Mouse (Mus musculus): ENCODE measurements at regions not wholly inside any gene's neighbourhood (a gene's known extent, or its start where the extent isn't known, plus 50 kb on each side); places are given as distances from the start of the nearest gene placed in this dataset.

DNA sequence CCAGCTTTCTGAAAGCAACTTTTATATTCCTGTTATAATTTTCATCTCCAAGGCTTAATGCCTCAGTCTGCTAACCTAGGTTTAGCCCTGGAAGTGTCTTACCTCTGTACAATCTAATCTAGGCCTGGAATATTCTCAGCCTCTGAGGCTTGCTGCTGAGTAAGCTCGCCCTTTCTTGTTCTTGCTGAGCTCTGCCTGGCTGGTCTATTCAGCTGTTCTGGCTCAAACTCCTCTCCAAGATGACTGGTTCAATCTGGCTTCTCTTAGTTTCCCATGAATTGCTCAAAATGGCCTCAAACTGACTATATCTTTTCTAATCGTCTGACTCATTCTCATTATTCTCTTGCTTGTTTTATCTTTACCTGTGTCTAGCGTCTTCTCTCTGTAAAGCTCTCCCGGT, 122.6 kb upstream of the Hs6st1 start:
- no peak for TF ChIP-seq EP300 (optimal IDR thresholded peaks at IDR 0.05)
- TF ChIP-seq CTCF (IDR thresholded peaks at IDR 0.05; ENCODE audit: low read depth) = no peak
- Histone ChIP-seq H3K4me1 (replicated peaks; ENCODE audit: control insufficient read depth, insufficient read depth) (no peaks in the 10 kb centered on the region), H3K9ac (ENCODE audit: low read length) (no peak overlapping the region), H3K27ac (replicated peaks) (no peak overlapping the region), H3K27me3 (ENCODE audit: control insufficient read depth, insufficient read depth, low read length) (no peaks in the 10 kb centered on the region), H3K4me2 (replicated peaks; ENCODE audit: low read depth) (no peak overlapping the region), H3K9me3 (ENCODE audit: control insufficient read depth, low read length) (peaks cover 3% of the 10 kb centered on the region; the same call in 1 of the 2 replicates), H3K36me3 (ENCODE audit: control insufficient read depth, insufficient read depth, low read length) (no peaks in the 10 kb centered on the region), H3K4me3 (ENCODE audit: low read depth, low read length) (no peak overlapping the region)
- 79% methylated on average over 4 of the region's 4 CpGs for WGBS
- DNase-seq (ENCODE audit: low spot score) = no peak
- no peak for ATAC-seq (ENCODE audit: low FRiP score, low TSS enrichment)

- Histone ChIP-seq H3K9me3 (ENCODE audit: control insufficient read depth, low read length) (peaks cover 3% of the 10 kb centered on the region; the same call in 1 of the 2 replicates), H3K9ac (ENCODE audit: low read length) (no peak overlapping the region), H3K4me3 (ENCODE audit: low read depth, low read length) (no peak overlapping the region), H3K4me2 (replicated peaks; ENCODE audit: low read depth) (no peak overlapping the region), H3K4me1 (replicated peaks; ENCODE audit: control insufficient read depth, insufficient read depth) (no peaks in the 10 kb centered on the region), H3K27ac (replicated peaks) (no peak overlapping the region), H3K27me3 (ENCODE audit: control insufficient read depth, insufficient read depth, low read length) (no peaks in the 10 kb centered on the region), H3K36me3 (ENCODE audit: control insufficient read depth, insufficient read depth, low read length) (no peaks in the 10 kb centered on the region)
- DNase-seq (ENCODE audit: low spot score) (no peak), ATAC-seq (ENCODE audit: low FRiP score, low TSS enrichment) (no peak)
- TF ChIP-seq EP300 (optimal IDR thresholded peaks at IDR 0.05) (no peak), CTCF (IDR thresholded peaks at IDR 0.05; ENCODE audit: low read depth) (no peak)
- 62% methylated on average over 5 of the region's 5 CpGs for WGBS
These were observed 120.1 kb upstream of the Hs6st1 start for GRCm38 (mm10) chr1:35948104-35948503.

GRCm38 (mm10) chr1:35951082-35951481, 117.1 kb upstream of the Hs6st1 start:
- DNase-seq (ENCODE audit: low spot score) (no peak), ATAC-seq (ENCODE audit: low FRiP score, low TSS enrichment) (no peak)
- no peaks in the 10 kb centered on the region for H3K27me3 ChIP-seq (ENCODE audit: control insufficient read depth, insufficient read depth, low read length)
- TF ChIP-seq EP300 (optimal IDR thresholded peaks at IDR 0.05) (no peak), CTCF (IDR thresholded peaks at IDR 0.05; ENCODE audit: low read depth) (no peak)
- no peak overlapping the region for H3K4me2 ChIP-seq (replicated peaks; ENCODE audit: low read depth)
- H3K36me3 ChIP-seq (ENCODE audit: control insufficient read depth, insufficient read depth, low read length) = no peaks in the 10 kb centered on the region
- H3K9me3 ChIP-seq (ENCODE audit: control insufficient read depth, low read length) = peaks cover 3% of the 10 kb centered on the region; the same call in 1 of the 2 replicates
- 62% methylated on average over 4 of the region's 4 CpGs for WGBS
- no peak overlapping the region for H3K27ac ChIP-seq (replicated peaks)
- no peak overlapping the region for H3K4me3 ChIP-seq (ENCODE audit: low read depth, low read length)
- no peak overlapping the region for H3K9ac ChIP-seq (ENCODE audit: low read length)
- H3K4me1 ChIP-seq (replicated peaks; ENCODE audit: control insufficient read depth, insufficient read depth) = no peaks in the 10 kb centered on the region

DNA sequence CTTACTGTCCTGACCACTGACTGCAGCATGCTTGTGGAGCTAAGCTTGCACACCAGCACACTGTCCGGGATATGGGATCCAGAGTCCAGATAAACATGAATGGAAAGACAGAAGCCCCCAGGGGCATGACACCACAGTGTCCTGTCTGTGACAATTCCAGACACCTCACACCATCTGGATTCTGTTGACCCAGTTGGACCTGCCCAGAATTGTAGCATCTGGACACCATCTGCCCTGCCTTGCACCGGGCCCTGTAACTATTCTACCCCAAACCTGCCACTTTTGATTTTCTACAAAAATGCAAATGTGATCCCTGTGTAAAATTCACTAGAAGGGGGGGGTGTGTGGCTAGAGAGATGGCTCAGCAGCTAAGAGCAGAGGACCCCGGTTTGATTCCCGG, 114.5 kb upstream of the Hs6st1 start:
- no peaks in the 10 kb centered on the region for H3K36me3 ChIP-seq (ENCODE audit: control insufficient read depth, insufficient read depth, low read length)
- no peaks in the 10 kb centered on the region for H3K27me3 ChIP-seq (ENCODE audit: control insufficient read depth, insufficient read depth, low read length)
- no peaks in the 10 kb centered on the region for H3K4me1 ChIP-seq (replicated peaks; ENCODE audit: control insufficient read depth, insufficient read depth)
- TF ChIP-seq EP300 (optimal IDR thresholded peaks at IDR 0.05) = no peak
- no peak for TF ChIP-seq CTCF (IDR thresholded peaks at IDR 0.05; ENCODE audit: low read depth)
- DNase-seq (ENCODE audit: low spot score) = no peak
- H3K4me2 ChIP-seq (replicated peaks; ENCODE audit: low read depth) = no peak overlapping the region
- H3K4me3 ChIP-seq (ENCODE audit: low read depth, low read length) = no peak overlapping the region
- 85% methylated on average over 4 of the region's 4 CpGs for WGBS
- H3K9me3 ChIP-seq (ENCODE audit: control insufficient read depth, low read length) = no peaks in the 10 kb centered on the region
- H3K27ac ChIP-seq (replicated peaks) = no peak overlapping the region
- H3K9ac ChIP-seq (ENCODE audit: low read length) = no peak overlapping the region
- no peak for ATAC-seq (ENCODE audit: low FRiP score, low TSS enrichment)

DNA sequence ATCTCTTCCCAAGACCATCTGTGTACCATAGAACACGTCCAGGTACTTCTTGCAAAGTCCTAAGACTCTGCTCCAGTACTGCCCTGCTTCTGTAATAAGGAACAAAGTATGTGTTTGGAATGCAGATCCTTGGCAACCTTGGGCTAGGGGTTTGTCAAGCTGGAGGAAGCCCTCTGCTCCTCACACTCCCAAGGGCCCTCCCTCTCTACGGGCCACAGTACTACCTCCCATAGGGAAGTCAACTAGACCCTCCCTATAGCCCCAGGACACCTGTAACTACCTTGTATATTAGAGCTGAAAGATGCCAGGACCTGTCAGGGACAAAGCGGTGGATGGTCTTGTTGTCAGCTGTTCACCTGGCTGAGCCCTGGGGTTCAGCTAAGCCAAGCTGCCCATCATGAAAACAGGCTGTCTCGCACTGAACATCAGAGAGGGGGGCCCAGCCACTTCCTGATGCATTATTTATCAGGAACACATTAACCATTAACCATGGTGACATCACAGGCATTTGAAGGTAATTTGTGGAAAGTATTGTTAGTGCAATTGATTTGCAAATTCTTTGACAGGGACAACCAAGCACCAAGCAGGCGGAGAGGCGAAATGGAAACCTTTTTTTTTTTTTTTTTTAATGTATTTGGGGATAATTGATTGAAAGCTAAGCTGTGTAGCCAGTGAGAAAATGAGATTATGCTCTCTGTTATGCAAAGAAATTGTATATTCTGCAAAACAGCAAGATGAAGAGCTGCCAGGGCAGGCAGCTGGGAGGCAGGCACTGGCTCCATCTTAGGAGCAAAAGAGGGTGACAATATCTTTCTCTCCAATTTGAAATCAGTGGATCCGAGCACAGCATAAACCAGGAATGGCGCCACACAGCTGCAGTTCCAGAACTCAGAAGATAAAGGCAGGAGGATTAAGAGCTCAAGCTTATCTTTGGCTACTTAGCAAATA, 110.5 kb upstream of the Hs6st1 start:
- Histone ChIP-seq H3K9me3 (ENCODE audit: control insufficient read depth, low read length) (no peaks in the 10 kb centered on the region), H3K4me3 (ENCODE audit: low read depth, low read length) (no peak overlapping the region), H3K4me2 (replicated peaks; ENCODE audit: low read depth) (no peak overlapping the region), H3K27me3 (ENCODE audit: control insufficient read depth, insufficient read depth, low read length) (no peaks in the 10 kb centered on the region), H3K36me3 (ENCODE audit: control insufficient read depth, insufficient read depth, low read length) (no peaks in the 10 kb centered on the region), H3K9ac (ENCODE audit: low read length) (no peak overlapping the region), H3K27ac (replicated peaks) (no peak overlapping the region), H3K4me1 (replicated peaks; ENCODE audit: control insufficient read depth, insufficient read depth) (no peaks in the 10 kb centered on the region)
- WGBS = 76% methylated on average over 8 of the region's 8 CpGs
- ATAC-seq (ENCODE audit: low FRiP score, low TSS enrichment) (no peak), DNase-seq (ENCODE audit: low spot score) (no peak)
- TF ChIP-seq EP300 (optimal IDR thresholded peaks at IDR 0.05) (no peak), CTCF (IDR thresholded peaks at IDR 0.05; ENCODE audit: low read depth) (no peak)

- H3K9me3 ChIP-seq (ENCODE audit: control insufficient read depth, low read length) = no peaks in the 10 kb centered on the region
- H3K4me1 ChIP-seq (replicated peaks; ENCODE audit: control insufficient read depth, insufficient read depth) = no peaks in the 10 kb centered on the region
- ATAC-seq (ENCODE audit: low FRiP score, low TSS enrichment) (no peak), DNase-seq (ENCODE audit: low spot score) (no peak)
- no peak overlapping the region for H3K4me2 ChIP-seq (replicated peaks; ENCODE audit: low read depth)
- no peak overlapping the region for H3K9ac ChIP-seq (ENCODE audit: low read length)
- no peak overlapping the region for H3K27ac ChIP-seq (replicated peaks)
- no peaks in the 10 kb centered on the region for H3K36me3 ChIP-seq (ENCODE audit: control insufficient read depth, insufficient read depth, low read length)
- 86% methylated on average over 4 of the region's 4 CpGs for WGBS
- no peaks in the 10 kb centered on the region for H3K27me3 ChIP-seq (ENCODE audit: control insufficient read depth, insufficient read depth, low read length)
- TF ChIP-seq CTCF (IDR thresholded peaks at IDR 0.05; ENCODE audit: low read depth) (no peak), EP300 (optimal IDR thresholded peaks at IDR 0.05) (no peak)
- no peak overlapping the region for H3K4me3 ChIP-seq (ENCODE audit: low read depth, low read length)
These were observed 108.5 kb upstream of the Hs6st1 start for GRCm38 (mm10) chr1:35959729-35960128.

Measured in stomach, postnatal 0 days (tissue).